Mouse (Mus musculus) intestine, embryonic 14.5 days (tissue): Measurements from ENCODE around the gene Smagp. TPM values are rescaled to one million over a fixed set of nuclear protein-coding genes. Genes with fewer than 3 reads are reported as not detected.

Experiments used
- ATAC-seq: fragments of 200-750 bp; cut with Nextera tagmentation; replicated peaks from 2 replicates; pipeline ENCODE4 v1.8.0; 2017; ENCODE audit warnings: low read depth, moderate number of reproducible peaks, moderate TSS enrichment, moderate library complexity; ENCODE audit not compliant: low FRiP score, low TSS enrichment
- DNase-seq: peaks from one replicate; pipeline ENCODE4 v3.0.0-alpha.2; 2018; ENCODE audit warnings: low spot score
- H3K27ac ChIP-seq: fragments of 300-500 bp; sonication (generic); 2 replicates; pipeline ENCODE4 v1.5.1; 2014; ENCODE audit warnings: low read depth, mild to moderate bottlenecking, control low read depth
- H3K27me3 ChIP-seq: fragments of 300-500 bp; sonication (generic); replicated peaks from 2 replicates; pipeline ENCODE4 v1.6.1; 2014; ENCODE audit warnings: low read length, control low read depth; ENCODE audit not compliant: control insufficient read depth, insufficient read depth
- H3K36me3 ChIP-seq: fragments of 300-500 bp; sonication (generic); 2 replicates; pipeline ENCODE4 v1.6.1; 2014; ENCODE audit warnings: low read length, control low read depth; ENCODE audit not compliant: control insufficient read depth, insufficient read depth
- H3K4me1 ChIP-seq: fragments of 300-500 bp; sonication (generic); replicated peaks from 2 replicates; pipeline ENCODE4 v1.6.1; 2014; ENCODE audit warnings: low read length, control low read depth, mixed read lengths; ENCODE audit not compliant: control insufficient read depth, insufficient read depth
- H3K4me2 ChIP-seq: fragments of 300-500 bp; sonication (generic); 2 replicates; pipeline ENCODE4 v1.6.1; 2014; ENCODE audit warnings: low read length
- H3K4me3 ChIP-seq: fragments of 300-500 bp; sonication (generic); 2 replicates; pipeline ENCODE4 v1.5.1; 2014; ENCODE audit warnings: low read depth, low read length, control low read depth, mixed read lengths
- H3K9ac ChIP-seq: fragments of 300-500 bp; sonication (generic); 2 replicates; pipeline ENCODE4 v1.6.1; 2014; ENCODE audit warnings: mild to moderate bottlenecking, low read length
- H3K9me3 ChIP-seq: fragments of 300-500 bp; sonication (generic); 2 replicates; pipeline ENCODE4 v1.6.1; 2016; ENCODE audit warnings: low read length, control low read depth; ENCODE audit not compliant: control insufficient read depth
- WGBS: fragments of 180-500 bp; shearing (Covaris S2); extraction: QIAGEN DNeasy Blood & Tissue Kit; methylation state at CpG from one replicate; pipeline ENCODE4 v1.1.7; 2014; 5-methylcytosine and 5-hydroxymethylcytosine counted together
- polyA plus RNA-seq: library from polyadenylated mRNA; unstranded; fragments of >200 nt; fragmentation: Nextera tagmentation; extraction: Ambion mirVana; gene quantifications from 2 replicates; pipeline ENCODE4 v1.2.1, GENCODE M21; 2014

Gene Smagp
- polyA plus RNA-seq, 1 experiment from 2014 or later = 36.2 TPM

DNA sequence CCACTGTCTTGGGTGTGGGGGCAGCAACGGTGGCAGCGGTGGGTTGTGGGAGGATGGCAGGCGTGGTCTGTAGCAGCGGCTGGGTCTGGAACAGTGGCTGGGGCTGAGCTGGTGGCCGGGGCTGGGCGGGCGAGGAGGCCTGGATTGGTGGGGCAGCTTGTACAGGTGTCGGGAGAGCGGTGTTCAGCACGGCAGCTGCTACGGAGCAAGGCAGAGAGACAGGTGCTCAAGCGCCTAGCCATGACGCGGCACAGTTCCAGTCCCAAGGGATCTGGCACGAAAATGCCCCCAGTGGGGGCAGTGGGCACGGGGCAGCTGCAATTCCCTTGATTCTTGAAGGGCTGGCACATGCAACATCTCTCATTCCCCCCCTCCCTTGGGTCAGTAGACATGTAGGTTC lies 50.8 kb downstream of the Smagp start:
- Histone ChIP-seq H3K27me3 (no peaks in the 10 kb centered on the region), H3K36me3 (peaks cover 15% of the 10 kb centered on the region), H3K4me3 (no peak overlapping the region), H3K27ac (no peak overlapping the region), H3K9ac (no peak overlapping the region), H3K4me2 (no peak overlapping the region), H3K4me1 (no peaks in the 10 kb centered on the region), H3K9me3 (no peaks in the 10 kb centered on the region)
- 97% methylated on average over 16 of the region's 16 CpGs for WGBS
- no peak for DNase-seq
- ATAC-seq = no peak

DNA sequence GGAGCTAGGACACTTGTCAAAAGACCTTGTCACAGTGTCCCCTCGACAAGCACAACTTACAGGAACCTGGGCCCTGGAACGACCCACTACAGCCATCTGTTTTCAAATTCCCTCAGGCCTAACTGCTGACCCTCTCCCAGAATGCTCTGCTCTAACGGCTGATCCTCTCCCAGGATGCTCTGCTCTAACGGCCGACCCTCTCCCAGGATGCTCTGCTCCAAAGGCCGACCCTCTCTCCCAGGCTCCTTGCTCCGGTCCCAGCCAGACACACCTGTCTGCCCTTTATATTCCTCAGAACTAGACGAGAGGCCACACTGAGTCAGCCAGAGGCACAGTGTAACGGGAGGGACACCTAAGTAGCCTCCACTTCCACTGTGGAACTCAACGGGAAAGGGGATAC lies 56.6 kb downstream of the Smagp start:
- DNase-seq = no peak
- peaks cover 6% of the 10 kb centered on the region; the same call in 1 of the 2 replicates for H3K36me3 ChIP-seq
- no peaks in the 10 kb centered on the region for H3K9me3 ChIP-seq
- 90% methylated on average over 10 of the region's 10 CpGs for WGBS
- no peak overlapping the region for H3K4me2 ChIP-seq
- H3K4me1 ChIP-seq = no peaks in the 10 kb centered on the region; the same call in 1 of the 2 replicates
- no peaks in the 10 kb centered on the region for H3K27me3 ChIP-seq
- no peak overlapping the region for H3K27ac ChIP-seq
- H3K4me3 ChIP-seq = no peak overlapping the region
- ATAC-seq = no peak
- no peak overlapping the region for H3K9ac ChIP-seq

DNA sequence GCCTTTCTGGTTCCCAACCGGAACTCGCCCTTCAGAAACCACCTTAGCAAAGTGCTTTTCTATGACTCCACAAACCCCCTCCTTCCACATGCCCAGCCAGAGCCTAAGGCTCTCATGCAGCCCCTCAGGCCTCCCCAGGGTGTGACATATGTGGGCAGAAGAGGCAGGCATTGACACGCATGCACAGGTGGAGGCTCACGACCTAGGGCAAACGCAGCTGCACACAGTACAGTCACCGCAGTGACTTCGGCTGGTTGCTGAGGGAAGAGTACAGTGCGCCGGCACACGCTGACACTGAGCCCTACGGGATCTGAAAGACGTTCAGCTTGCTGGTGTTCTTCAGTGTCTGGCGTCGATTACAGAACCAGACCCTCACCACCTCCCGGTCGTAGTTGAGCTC lies 58.8 kb downstream of the Smagp start:
- DNase-seq (no peak), ATAC-seq (no peak)
- H3K9me3 ChIP-seq = no peaks in the 10 kb centered on the region
- no peak overlapping the region for H3K4me3 ChIP-seq
- no peaks in the 10 kb centered on the region for H3K27me3 ChIP-seq
- H3K27ac ChIP-seq = no peak overlapping the region
- no peak overlapping the region for H3K9ac ChIP-seq
- WGBS = 87% methylated on average over 16 of the region's 16 CpGs
- peaks cover 6% of the 10 kb centered on the region; the same call in 1 of the 2 replicates for H3K36me3 ChIP-seq
- H3K4me1 ChIP-seq = peaks cover 17% of the 10 kb centered on the region
- H3K4me2 ChIP-seq = no peak overlapping the region

DNA sequence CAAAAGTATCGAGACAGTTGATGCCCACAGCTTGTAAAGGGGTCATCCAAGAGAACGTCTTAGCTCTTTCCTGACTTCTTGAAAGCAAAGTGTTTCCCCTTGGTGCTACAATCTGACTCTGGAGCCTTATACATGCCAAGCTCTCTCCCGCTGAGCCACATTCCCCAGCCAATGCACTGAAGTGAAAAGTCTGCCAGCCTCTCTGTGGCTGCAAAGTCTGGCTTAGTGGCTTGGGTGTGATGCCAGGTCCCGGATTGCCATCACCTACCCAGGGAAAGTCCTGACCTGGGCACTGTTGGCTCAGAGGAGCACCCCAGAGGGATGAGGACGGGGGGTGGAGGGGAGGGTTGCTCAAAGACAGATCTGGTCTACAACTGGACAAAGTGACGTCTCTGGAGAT lies 59.9 kb downstream of the Smagp start:
- Histone ChIP-seq H3K4me2 (no peak overlapping the region), H3K36me3 (peaks cover 6% of the 10 kb centered on the region; the same call in 1 of the 2 replicates), H3K9ac (no peak overlapping the region), H3K9me3 (no peaks in the 10 kb centered on the region), H3K4me3 (no peak overlapping the region), H3K27ac (no peak overlapping the region), H3K27me3 (no peaks in the 10 kb centered on the region), H3K4me1 (peaks cover 17% of the 10 kb centered on the region)
- DNase-seq = no peak
- no peak for ATAC-seq
- 88% methylated on average over 6 of the region's 6 CpGs for WGBS

DNA sequence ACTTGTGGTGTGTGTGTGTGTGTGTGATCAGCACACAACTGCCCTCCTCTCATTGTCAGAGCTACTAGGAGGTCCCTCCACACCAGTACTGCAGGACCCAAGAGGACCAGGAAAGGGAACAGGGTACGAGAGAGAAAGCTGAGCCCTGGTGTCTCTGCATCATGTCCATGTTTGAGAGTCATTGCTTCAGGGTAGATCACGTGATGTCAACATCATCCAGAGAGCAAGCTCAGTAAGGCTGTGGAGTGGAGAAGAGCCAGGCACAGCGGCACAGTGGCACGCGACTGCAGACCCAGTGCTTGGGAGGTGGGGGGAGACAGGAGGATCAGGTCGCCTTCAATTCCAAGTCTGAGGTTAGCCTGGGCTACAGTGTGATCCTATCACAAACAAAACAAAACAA lies 60.3 kb downstream of the Smagp start:
- Histone ChIP-seq H3K27ac (no peak overlapping the region), H3K27me3 (no peaks in the 10 kb centered on the region), H3K4me1 (peaks cover 17% of the 10 kb centered on the region), H3K9ac (no peak overlapping the region), H3K9me3 (no peaks in the 10 kb centered on the region), H3K36me3 (peaks cover 6% of the 10 kb centered on the region; the same call in 1 of the 2 replicates), H3K4me3 (no peak overlapping the region), H3K4me2 (no peak overlapping the region)
- DNase-seq (no peak), ATAC-seq (no peak)
- 84% methylated on average over 6 of the region's 6 CpGs for WGBS

DNA sequence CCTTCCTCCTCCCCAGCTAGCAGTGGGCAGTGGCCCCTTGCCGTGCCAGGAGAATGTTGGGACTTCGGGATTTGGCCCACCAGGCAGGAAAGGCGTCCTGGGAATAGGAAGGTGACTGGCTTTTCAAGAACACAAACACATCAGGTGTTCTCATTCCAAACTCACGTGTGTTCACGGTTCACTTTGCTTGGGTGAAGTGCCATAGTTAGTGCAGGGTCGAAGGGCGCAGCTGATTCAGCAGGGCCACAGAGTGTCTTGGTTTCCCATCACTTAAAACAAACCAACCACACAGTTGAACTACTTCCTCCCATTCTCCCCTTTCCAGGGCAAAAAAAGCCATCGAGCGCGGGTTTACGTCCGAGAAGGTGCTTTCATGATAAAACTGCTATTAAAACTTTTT lies 61.4 kb downstream of the Smagp start:
- WGBS = 86% methylated on average over 12 of the region's 12 CpGs
- DNase-seq = no peak
- no peak overlapping the region for H3K9ac ChIP-seq
- no peaks in the 10 kb centered on the region for H3K27me3 ChIP-seq
- H3K9me3 ChIP-seq = no peaks in the 10 kb centered on the region
- H3K4me3 ChIP-seq = no peak overlapping the region
- ATAC-seq = no peak
- H3K4me2 ChIP-seq = no peak overlapping the region
- H3K36me3 ChIP-seq = peaks cover 3% of the 10 kb centered on the region; the same call in 1 of the 2 replicates
- H3K4me1 ChIP-seq = peaks cover 17% of the 10 kb centered on the region
- 0 out of 2 replicates have a peak overlapping the region, but pooled peaks have one; percentile 16 for H3K27ac ChIP-seq

DNA sequence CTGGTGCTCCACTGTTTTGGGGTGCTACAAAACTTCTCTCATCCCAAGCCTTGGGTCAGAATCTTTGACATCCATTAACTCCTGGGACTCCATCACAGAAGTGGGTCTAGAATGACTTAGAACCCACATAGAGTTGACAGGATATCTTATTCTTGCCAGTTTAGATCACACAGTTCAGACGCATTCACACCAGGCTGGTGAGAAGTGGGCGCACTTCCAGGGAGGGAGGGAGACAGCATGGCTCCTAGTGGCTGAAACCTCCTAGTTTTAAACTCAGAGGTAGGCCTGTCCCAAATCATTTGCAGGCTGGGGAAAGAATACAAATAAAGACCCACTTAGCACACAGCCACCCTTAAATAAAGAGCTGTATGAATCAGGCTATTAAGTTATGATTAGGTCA lies 62.4 kb downstream of the Smagp start:
- no peaks in the 10 kb centered on the region for H3K27me3 ChIP-seq
- H3K36me3 ChIP-seq = no peaks in the 10 kb centered on the region
- DNase-seq (no peak), ATAC-seq (no peak)
- H3K4me2 ChIP-seq = no peak overlapping the region
- no peak overlapping the region for H3K4me3 ChIP-seq
- WGBS = 71% methylated on average over 2 of the region's 2 CpGs
- no peak overlapping the region for H3K9ac ChIP-seq
- peak overlapping the region; percentile 49; the same call in 1 of the 2 replicates for H3K27ac ChIP-seq
- peaks cover 17% of the 10 kb centered on the region for H3K4me1 ChIP-seq
- H3K9me3 ChIP-seq = no peaks in the 10 kb centered on the region

DNA sequence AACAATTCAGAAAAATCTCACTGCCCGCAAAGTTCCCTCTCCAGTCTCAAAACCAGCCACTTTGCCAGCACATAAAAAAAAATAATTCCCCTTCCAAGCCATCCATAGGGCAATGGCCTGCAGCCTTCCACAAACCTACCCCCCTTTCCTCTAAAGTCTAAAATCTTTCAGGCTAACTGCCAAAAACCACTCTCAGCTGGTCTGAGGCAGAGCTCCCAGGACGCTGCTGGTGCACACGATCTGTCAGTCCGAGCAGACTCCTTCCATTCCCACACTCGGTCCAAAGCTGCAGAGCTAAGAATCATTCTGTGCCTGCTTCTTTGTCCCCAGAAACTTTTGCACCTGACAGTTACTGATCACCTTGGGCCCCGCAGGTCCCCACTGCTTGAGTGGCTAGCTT lies 62.8 kb downstream of the Smagp start:
- Histone ChIP-seq H3K9ac (no peak overlapping the region), H3K4me2 (no peak overlapping the region), H3K27me3 (no peaks in the 10 kb centered on the region), H3K9me3 (no peaks in the 10 kb centered on the region), H3K4me1 (peaks cover 17% of the 10 kb centered on the region), H3K4me3 (no peak overlapping the region), H3K36me3 (no peaks in the 10 kb centered on the region), H3K27ac (peak overlapping the region; percentile 49; the same call in 1 of the 2 replicates)
- DNase-seq (peak; percentile 54), ATAC-seq (peak; percentile 75; the same call in 1 of the 2 replicates)
- 36% methylated on average over 6 of the region's 6 CpGs for WGBS
